Mouse (Mus musculus): Measurements from ENCODE around the gene Disc1. TPM values are rescaled to one million over a fixed set of nuclear protein-coding genes. Genes with fewer than 3 reads are reported as not detected.

Disc1 gene
- total and polyA plus RNA-seq, 3 experiments: 0.75 to 2.2 TPM; not detected in 1

GRCm38 (mm10) chr8:125067596-125067960 is 13.6 kb downstream of the Disc1 start (continued):
- no peak for TF ChIP-seq ZKSCAN1 (IDR thresholded peaks at IDR 0.05; ENCODE audit: low read depth, low read length)

- Histone ChIP-seq H3K27ac (ENCODE audit: control insufficient read depth, low read depth, low read length) (peak overlapping the region; percentile 93), H3K4me1 (ENCODE audit: control insufficient read depth in 1 of 2, insufficient read depth in 2 of 2, low read length in 2 of 2) (peaks cover 0 to 11% of the 10 kb centered on the region in 2 experiments; a peak in 2 of 4 replicates), H3K27me3 (ENCODE audit: control insufficient read depth in 1 of 2, insufficient read depth in 2 of 2, low read length in 2 of 2) (no peaks in the 10 kb centered on the region), H3K4me3 (ENCODE audit: control insufficient read depth in 1 of 2, insufficient read depth in 1 of 2, low read depth in 2 of 2, low read length in 2 of 2) (no peak overlapping the region), H3K9ac (ENCODE audit: control insufficient read depth, low read depth, low read length, poor library complexity, severe bottlenecking) (no peak overlapping the region), H3K36me3 (ENCODE audit: control insufficient read depth in 1 of 2, insufficient read depth in 2 of 2, low read length in 2 of 2) (peaks cover 0 to 4% of the 10 kb centered on the region in 2 experiments; a peak in 1 of 4 replicates), H3K9me3 (replicated peaks; ENCODE audit: insufficient read depth, low read length) (no peaks in the 10 kb centered on the region), H3K79me2 (ENCODE audit: control insufficient read depth, insufficient read depth, low read length, poor library complexity) (no peaks in the 10 kb centered on the region)
- no peak for TF ChIP-seq KAT2A (conservative IDR thresholded peaks at IDR 0.05; ENCODE audit: low read depth, low read length)
- TF ChIP-seq CTCF (IDR thresholded peaks at IDR 0.05 in 2 of 3, conservative IDR thresholded peaks at IDR 0.05 in 1 of 3; ENCODE audit: control insufficient read depth in 1 of 3, insufficient read depth in 1 of 3, low read depth in 2 of 3, low read length in 3 of 3, poor library complexity in 1 of 3, severe bottlenecking in 1 of 3): peak; percentile 35 to 45 (median 42)
- TF ChIP-seq JUND (IDR thresholded peaks at IDR 0.05; ENCODE audit: low read depth, low read length): no peak
- TF ChIP-seq ZC3H11A (IDR thresholded peaks at IDR 0.05; ENCODE audit: low read depth, low read length): peak; percentile 33; the same call in 1 of the 2 replicates
- TF ChIP-seq RAD21 (IDR thresholded peaks at IDR 0.05; ENCODE audit: low read depth, low read length): peak; percentile 47
- TF ChIP-seq POLR2AphosphoS5 (IDR thresholded peaks at IDR 0.05; ENCODE audit: borderline replicate concordance, low read depth, low read length): no peak
- TF ChIP-seq GABPA (IDR thresholded peaks at IDR 0.05; ENCODE audit: low read depth, low read length): no peak
- peak; percentile 39 for TF ChIP-seq SMC3 (IDR thresholded peaks at IDR 0.05; ENCODE audit: low read depth, low read length)
- DNase-seq (ENCODE audit: low read depth, low spot score): peak; percentile 45
Observed at GRCm38 (mm10) chr8:125068146-125068905, 14.3 kb downstream of the Disc1 start.

- H3K36me3 ChIP-seq (ENCODE audit: control insufficient read depth in 1 of 2, insufficient read depth in 2 of 2, low read length in 2 of 2): peaks cover 0 to 4% of the 10 kb centered on the region in 2 experiments; a peak in 1 of 4 replicates
- H3K27ac ChIP-seq (ENCODE audit: control insufficient read depth, low read depth, low read length): no peak overlapping the region
- H3K4me3 ChIP-seq (ENCODE audit: control insufficient read depth in 1 of 2, insufficient read depth in 1 of 2, low read depth in 2 of 2, low read length in 2 of 2): no peak overlapping the region
- no peak for DNase-seq (ENCODE audit: low read depth, low spot score)
- peaks cover 0 to 11% of the 10 kb centered on the region in 2 experiments; a peak in 2 of 4 replicates for H3K4me1 ChIP-seq (ENCODE audit: control insufficient read depth in 1 of 2, insufficient read depth in 2 of 2, low read length in 2 of 2)
- TF ChIP-seq MYB (IDR thresholded peaks at IDR 0.05; ENCODE audit: low read depth, low read length) (no peak), MAZ (IDR thresholded peaks at IDR 0.05; ENCODE audit: low read depth, low read length) (no peak), POLR2AphosphoS5 (IDR thresholded peaks at IDR 0.05; ENCODE audit: borderline replicate concordance, low read depth, low read length) (no peak), USF2 (IDR thresholded peaks at IDR 0.05; ENCODE audit: borderline replicate concordance in 1 of 2, insufficient read depth in 1 of 2, low read depth in 1 of 2, low read length in 2 of 2) (no peak), SIN3A (IDR thresholded peaks at IDR 0.05; ENCODE audit: low read length) (no peak), ZMIZ1 (IDR thresholded peaks at IDR 0.05; ENCODE audit: low read depth, low read length) (no peak), POLR2A (IDR thresholded peaks at IDR 0.05; ENCODE audit: control insufficient read depth in 1 of 2, insufficient read depth in 1 of 2, low read depth in 1 of 2, low read length in 2 of 2, poor library complexity in 1 of 2) (no peak), ZC3H11A (IDR thresholded peaks at IDR 0.05; ENCODE audit: low read depth, low read length) (no peak), MEF2A (IDR thresholded peaks at IDR 0.05; ENCODE audit: extremely low read depth, insufficient replicate concordance, low read depth, low read length, poor library complexity, severe bottlenecking) (no peak), USF1 (IDR thresholded peaks at IDR 0.05; ENCODE audit: low read depth, low read length) (no peak), ELF1 (IDR thresholded peaks at IDR 0.05; ENCODE audit: low read depth, low read length) (no peak)
- no peaks in the 10 kb centered on the region for H3K9me3 ChIP-seq (replicated peaks; ENCODE audit: insufficient read depth, low read length)
- no peak overlapping the region for H3K9ac ChIP-seq (ENCODE audit: control insufficient read depth, low read depth, low read length, poor library complexity, severe bottlenecking)
- no peaks in the 10 kb centered on the region for H3K79me2 ChIP-seq (ENCODE audit: control insufficient read depth, insufficient read depth, low read length, poor library complexity)
- H3K27me3 ChIP-seq (ENCODE audit: control insufficient read depth in 1 of 2, insufficient read depth in 2 of 2, low read length in 2 of 2): no peaks in the 10 kb centered on the region
Observed at GRCm38 (mm10) chr8:125069304-125069703, 15.3 kb downstream of the Disc1 start.
